Comparison of ENCODE assay signal across 17 mouse cellular contexts in genomic region chr2:102747758-102748157, GRCm38 (mm10).
"Had no signal": no experiment of that assay in that cellular context is flagged by ENCODE, and none has a peak within 500 bp of the region (broad histone marks: within the 10 kb centered on the region; RNA-seq: fewer than 3 reads in every experiment).

No protein-coding gene starts in this region.

- H3K4me2 ChIP-seq: kidney, embryonic 15.5 days; limb, embryonic 12.5 days; liver, embryonic 13.5 days; lung, embryonic 15.5 days; midbrain, embryonic 11.5 days had no signal

- H3K9me3 ChIP-seq: kidney, embryonic 15.5 days; limb, embryonic 12.5 days; liver, embryonic 13.5 days; lung, embryonic 15.5 days; megakaryocyte, embryonic 14.5 days had no signal

- DNase-seq: kidney, postnatal 25 days; layer of hippocampus, adult 9-11 months; layer of hippocampus, postnatal 36 days; liver; liver, embryonic 13.5 days; liver, postnatal 0 days; lung, postnatal 14 days; right cerebral cortex, postnatal 14 days; thymus, adult 2 months; thymus, postnatal 25 days had no signal

- H3K4me3 ChIP-seq: kidney, embryonic 15.5 days; limb, embryonic 12.5 days; liver, embryonic 13.5 days; lung, embryonic 15.5 days; megakaryocyte, embryonic 14.5 days had no signal

- H3K36me3 ChIP-seq: kidney, embryonic 15.5 days; limb, embryonic 12.5 days; liver, embryonic 13.5 days; lung, embryonic 15.5 days had no signal

- H3K27ac ChIP-seq: kidney, embryonic 15.5 days; limb, embryonic 12.5 days; liver, embryonic 13.5 days; lung, embryonic 15.5 days; macrophage; stomach, postnatal 0 days had no signal

- H3K4me1 ChIP-seq: kidney, embryonic 15.5 days; limb, embryonic 12.5 days had no signal

- H3K27me3 ChIP-seq: kidney, embryonic 15.5 days; limb, embryonic 12.5 days; liver, embryonic 13.5 days; lung, embryonic 15.5 days had no signal

- H3K9ac ChIP-seq: kidney, embryonic 15.5 days; limb, embryonic 12.5 days; liver, embryonic 13.5 days; liver, postnatal 0 days; lung, embryonic 15.5 days had no signal
